In genomic region chr2:154436076-154436457, GRCm38 (mm10) we compare ENCODE assay signal across 8 mouse cellular contexts. TPM values are rescaled to one million over a fixed set of nuclear protein-coding genes. Genes with fewer than 3 reads are reported as not detected.
DNase-seq lines count a peak whose midpoint lies in the region; ATAC-seq and TF ChIP-seq lines count a peak whose summit lies in the region.

No protein-coding gene starts in this region.

- under 1% methylated on average over 44 of the region's 44 CpGs for WGBS in forebrain, embryonic 10.5 days
- WGBS in heart, embryonic 15.5 days: under 1% methylated on average over 42 of the region's 44 CpGs
- under 1% methylated on average over 42 of the region's 44 CpGs for WGBS in liver, embryonic 14.5 days (ENCODE audit: insufficient replicate concordance)
- WGBS in neural tube, embryonic 11.5 days: under 1% methylated on average over 22 of the region's 44 CpGs
- WGBS in stomach, postnatal 0 days: under 1% methylated on average over 42 of the region's 44 CpGs

- H3K4me2 ChIP-seq in heart, embryonic 15.5 days: peak overlapping the region; percentile 59
- H3K4me2 ChIP-seq in liver, embryonic 14.5 days (ENCODE audit: low read depth): peak overlapping the region; percentile 69
- peak overlapping the region; percentile 26 for H3K4me2 ChIP-seq in neural tube, embryonic 11.5 days (ENCODE audit: low read depth)
- H3K4me2 ChIP-seq in stomach, postnatal 0 days (replicated peaks; ENCODE audit: low read depth): peak overlapping the region; percentile 46

- H3K4me1 ChIP-seq in forebrain, embryonic 10.5 days: peaks cover 31% of the 10 kb centered on the region
- peaks cover 28% of the 10 kb centered on the region for H3K4me1 ChIP-seq in heart, embryonic 15.5 days (replicated peaks)
- H3K4me1 ChIP-seq in liver, embryonic 14.5 days (replicated peaks; ENCODE audit: control insufficient read depth in 2 of 2, insufficient read depth in 2 of 2, low read length in 1 of 2): peaks cover 15 to 17% of the 10 kb centered on the region in 2 experiments
- H3K4me1 ChIP-seq in neural tube, embryonic 11.5 days (ENCODE audit: control insufficient read depth, insufficient read depth, low read length): peaks cover 7% of the 10 kb centered on the region
- H3K4me1 ChIP-seq in stomach, postnatal 0 days (replicated peaks; ENCODE audit: control insufficient read depth, insufficient read depth): no peaks in the 10 kb centered on the region; the same call in 1 of the 2 replicates

- peak overlapping the region; percentile 72 for H3K4me3 ChIP-seq in forebrain, embryonic 10.5 days
- H3K4me3 ChIP-seq in heart, embryonic 15.5 days: peak overlapping the region; percentile 98
- peak overlapping the region; percentile 39 to 82; a peak in 3 of 4 replicates for H3K4me3 ChIP-seq in liver, embryonic 14.5 days (ENCODE audit: insufficient read depth in 1 of 2, low read depth in 2 of 2, low read length in 2 of 2)
- peak overlapping the region; percentile 72 for H3K4me3 ChIP-seq in neural tube, embryonic 11.5 days (ENCODE audit: low read depth, low read length)
- H3K4me3 ChIP-seq in stomach, postnatal 0 days (ENCODE audit: low read depth, low read length): peak overlapping the region; percentile 84

- no peaks in the 10 kb centered on the region for H3K9me3 ChIP-seq in forebrain, embryonic 10.5 days
- no peaks in the 10 kb centered on the region for H3K9me3 ChIP-seq in heart, embryonic 15.5 days (replicated peaks)
- no peaks in the 10 kb centered on the region for H3K9me3 ChIP-seq in liver, embryonic 14.5 days (ENCODE audit: control insufficient read depth, low read length)
- H3K9me3 ChIP-seq in neural tube, embryonic 11.5 days (ENCODE audit: control insufficient read depth, low read length): no peaks in the 10 kb centered on the region
- H3K9me3 ChIP-seq in stomach, postnatal 0 days (ENCODE audit: control insufficient read depth, low read length): no peaks in the 10 kb centered on the region

- DNase-seq in CD8-positive naive resting alpha-beta T cell, adult 2 months (ENCODE audit: low read depth in 2 of 2, low spot score in 2 of 2): peak; percentile 98
- DNase-seq in c-Kit-positive CD71-negative TER-119-negative erythroid progenitor cells, embryonic 14.5 days (ENCODE audit: low read depth): peak; percentile 95
- DNase-seq in forebrain, embryonic 10.5 days (ENCODE audit: extremely low spot score, low spot score): peak; percentile 98
- peak; percentile 97 to 100 for DNase-seq in kidney, postnatal 25 days
- peak; percentile 95 to 96 (median 96) for DNase-seq in liver, embryonic 14.5 days (ENCODE audit: low read depth in 3 of 3, low spot score in 3 of 3)
- DNase-seq in neural tube, embryonic 11.5 days (ENCODE audit: low spot score): peak; percentile 99
- peak; percentile 99 for DNase-seq in stomach, postnatal 0 days (ENCODE audit: low spot score)

- peak; percentile 99 for ATAC-seq in heart, embryonic 15.5 days (replicated peaks; ENCODE audit: insufficient number of reproducible peaks, insufficient read depth, low FRiP score, low read depth)
- ATAC-seq in liver, embryonic 14.5 days (ENCODE audit: insufficient read depth): peak; percentile 99
- peak; percentile 99 for ATAC-seq in neural tube, embryonic 11.5 days (ENCODE audit: insufficient read depth, low FRiP score, low TSS enrichment)
- ATAC-seq in stomach, postnatal 0 days (ENCODE audit: low FRiP score, low TSS enrichment): peak; percentile 100

- no peak for TF ChIP-seq CTCF in liver, embryonic 14.5 days (IDR thresholded peaks at IDR 0.05; ENCODE audit: low read depth)
- peak; percentile 43 for TF ChIP-seq CTCF in stomach, postnatal 0 days (IDR thresholded peaks at IDR 0.05; ENCODE audit: low read depth)

- no peaks in the 10 kb centered on the region for H3K27me3 ChIP-seq in forebrain, embryonic 10.5 days (ENCODE audit: poor library complexity, severe bottlenecking)
- H3K27me3 ChIP-seq in heart, embryonic 15.5 days: no peaks in the 10 kb centered on the region
- H3K27me3 ChIP-seq in liver, embryonic 14.5 days (ENCODE audit: control insufficient read depth, insufficient read depth, low read length): no peaks in the 10 kb centered on the region
- H3K27me3 ChIP-seq in neural tube, embryonic 11.5 days (ENCODE audit: control insufficient read depth, insufficient read depth, low read length): no peaks in the 10 kb centered on the region
- H3K27me3 ChIP-seq in stomach, postnatal 0 days (ENCODE audit: control insufficient read depth, insufficient read depth, low read length): no peaks in the 10 kb centered on the region

- TF ChIP-seq EP300 in liver, embryonic 14.5 days (IDR thresholded peaks at IDR 0.05; ENCODE audit: low read depth): no peak
- no peak for TF ChIP-seq EP300 in stomach, postnatal 0 days (optimal IDR thresholded peaks at IDR 0.05)

- H3K36me3 ChIP-seq in forebrain, embryonic 10.5 days (replicated peaks): no peaks in the 10 kb centered on the region; the same call in 1 of the 2 replicates
- H3K36me3 ChIP-seq in heart, embryonic 15.5 days: no peaks in the 10 kb centered on the region
- H3K36me3 ChIP-seq in liver, embryonic 14.5 days (replicated peaks; ENCODE audit: control insufficient read depth, insufficient read depth, low read depth): no peaks in the 10 kb centered on the region
- H3K36me3 ChIP-seq in neural tube, embryonic 11.5 days (ENCODE audit: control insufficient read depth, insufficient read depth, low read length): no peaks in the 10 kb centered on the region
- no peaks in the 10 kb centered on the region for H3K36me3 ChIP-seq in stomach, postnatal 0 days (ENCODE audit: control insufficient read depth, insufficient read depth, low read length)

- H3K27ac ChIP-seq in forebrain, embryonic 10.5 days: peak overlapping the region; percentile 95
- H3K27ac ChIP-seq in heart, embryonic 15.5 days: peak overlapping the region; percentile 97
- peak overlapping the region; percentile 48 for H3K27ac ChIP-seq in liver, embryonic 14.5 days
- H3K27ac ChIP-seq in neural tube, embryonic 11.5 days (ENCODE audit: low read depth, low read length): peak overlapping the region; percentile 83
- peak overlapping the region; percentile 94 for H3K27ac ChIP-seq in stomach, postnatal 0 days (replicated peaks)

- peak overlapping the region; percentile 99; the same call in 1 of the 2 replicates for H3K9ac ChIP-seq in heart, embryonic 15.5 days
- H3K9ac ChIP-seq in liver, embryonic 14.5 days (replicated peaks): peak overlapping the region; percentile 83
- peak overlapping the region; percentile 79 for H3K9ac ChIP-seq in neural tube, embryonic 11.5 days (ENCODE audit: low read length)
- peak overlapping the region; percentile 96 for H3K9ac ChIP-seq in stomach, postnatal 0 days (ENCODE audit: low read length)

RNA-seq across cellular contexts. Expression of gene Cbfa2t2, which starts 0.2 kb away (rescaled TPM):
- polyA plus RNA-seq in forebrain, embryonic 10.5 days (2016; fragmentation: Nextera tagmentation; extraction: Ambion mirVana): 57.4 and 59.3 TPM in 2 replicates
- polyA plus RNA-seq in heart, embryonic 15.5 days (2015; fragmentation: Nextera tagmentation; extraction: Ambion mirVana): 25.9 and 31.0 TPM in 2 replicates
- polyA plus RNA-seq in liver, embryonic 14.5 days (2012; rRNA removed): 3.2 and 4.1 TPM in 2 replicates
- polyA plus RNA-seq in liver, embryonic 14.5 days (2014; fragmentation: Nextera tagmentation; extraction: Ambion mirVana): 5.3 and 5.8 TPM in 2 replicates
- 62.6 and 63.6 TPM in 2 replicates for polyA plus RNA-seq in neural tube, embryonic 11.5 days (2014; fragmentation: Nextera tagmentation; extraction: Ambion mirVana)
- polyA plus RNA-seq in stomach, postnatal 0 days (2015; fragmentation: Nextera tagmentation; extraction: Ambion mirVana): 10.3 and 10.4 TPM in 2 replicates

RNA-seq across cellular contexts. Expression of gene Snta1, which starts 28.2 kb away (rescaled TPM):
- polyA plus RNA-seq in forebrain, embryonic 10.5 days (2016; fragmentation: Nextera tagmentation; extraction: Ambion mirVana): 2.5 TPM in 2 replicates
- polyA plus RNA-seq in heart, embryonic 15.5 days (2015; fragmentation: Nextera tagmentation; extraction: Ambion mirVana): 53.2 and 54.3 TPM in 2 replicates
- polyA plus RNA-seq in liver, embryonic 14.5 days (2012; rRNA removed): 1.5 and 1.6 TPM in 2 replicates
- 0.64 and 0.70 TPM in 2 replicates for polyA plus RNA-seq in liver, embryonic 14.5 days (2014; fragmentation: Nextera tagmentation; extraction: Ambion mirVana)
- polyA plus RNA-seq in neural tube, embryonic 11.5 days (2014; fragmentation: Nextera tagmentation; extraction: Ambion mirVana): 2.8 TPM in 2 replicates
- 6.7 and 7.2 TPM in 2 replicates for polyA plus RNA-seq in stomach, postnatal 0 days (2015; fragmentation: Nextera tagmentation; extraction: Ambion mirVana)

Comparison
In these comparisons a context has a peak if more than half of its experiments do, and no peak if none do; other contexts are left out.
1. Peak in every context shown above with its lines: DNase-seq, ATAC-seq, H3K4me3 ChIP-seq and H3K27ac ChIP-seq.